Mouse (Mus musculus): ENCODE measurements around the gene Zzef1.

- TF ChIP-seq CTCF (IDR thresholded peaks at IDR 0.05; ENCODE audit: low read depth): no peak
- no peak for TF ChIP-seq EP300 (IDR thresholded peaks at IDR 0.05; ENCODE audit: low read depth)
Observed at GRCm38 (mm10) chr11:72853086-72853485, 57.1 kb downstream of the Zzef1 start.

Measured in liver, embryonic 14.5 days (tissue).